In genomic region chr12:24893777-24894468, GRCm38 (mm10) we compare ENCODE assay signal across 8 mouse cellular contexts.
A peak's percentile ranks its signal among the peaks of the same experiment; 100 is the strongest.
DNase-seq lines count a peak whose midpoint lies in the region; ATAC-seq and TF ChIP-seq lines count a peak whose summit lies in the region.

No protein-coding gene starts in this region.

- H3K36me3 ChIP-seq in limb, embryonic 10.5 days = peaks cover 55% of the 10 kb centered on the region
- H3K36me3 ChIP-seq in midbrain, embryonic 12.5 days = peaks cover 16% of the 10 kb centered on the region

- peak overlapping the region; percentile 42 for H3K27ac ChIP-seq in bone marrow, adult 2 months (ENCODE audit: control insufficient read depth, insufficient read depth, low read depth, low read length, poor library complexity)
- peak overlapping the region; percentile 80 for H3K27ac ChIP-seq in limb, embryonic 10.5 days
- peak overlapping the region; percentile 71 for H3K27ac ChIP-seq in midbrain, embryonic 12.5 days (replicated peaks)

- peak overlapping the region; percentile 25; the same call in 1 of the 2 replicates for H3K9ac ChIP-seq in midbrain, embryonic 12.5 days (replicated peaks)

- no peaks in the 10 kb centered on the region for H3K9me3 ChIP-seq in limb, embryonic 10.5 days (replicated peaks)
- H3K9me3 ChIP-seq in midbrain, embryonic 12.5 days = no peaks in the 10 kb centered on the region

- peaks cover 7% of the 10 kb centered on the region for H3K4me1 ChIP-seq in bone marrow, adult 2 months (ENCODE audit: control insufficient read depth, insufficient read depth, low read length)
- H3K4me1 ChIP-seq in limb, embryonic 10.5 days = peaks cover 14% of the 10 kb centered on the region
- H3K4me1 ChIP-seq in midbrain, embryonic 12.5 days = peaks cover 16% of the 10 kb centered on the region

- no peaks in the 10 kb centered on the region for H3K27me3 ChIP-seq in limb, embryonic 10.5 days (ENCODE audit: low read depth, poor library complexity, severe bottlenecking)
- H3K27me3 ChIP-seq in midbrain, embryonic 12.5 days = no peaks in the 10 kb centered on the region

- WGBS in bone marrow, adult 2 months = 65% methylated on average over 10 of the region's 10 CpGs
- 47% methylated on average over 10 of the region's 10 CpGs for WGBS in limb, embryonic 10.5 days
- 25% methylated on average over 10 of the region's 10 CpGs for WGBS in midbrain, embryonic 12.5 days

- ATAC-seq in midbrain, embryonic 12.5 days (ENCODE audit: low FRiP score, low read depth) = peak; percentile 76

- TF ChIP-seq POLR2A in bone marrow, adult 2 months (IDR thresholded peaks at IDR 0.05; ENCODE audit: borderline replicate concordance, control insufficient read depth, low read depth, low read length) = no peak

- H3K4me3 ChIP-seq in bone marrow, adult 2 months (replicated peaks; ENCODE audit: control insufficient read depth, low read depth, low read length) = no peak overlapping the region
- no peak overlapping the region for H3K4me3 ChIP-seq in limb, embryonic 10.5 days
- H3K4me3 ChIP-seq in midbrain, embryonic 12.5 days = no peak overlapping the region

- peak overlapping the region; percentile 8; the same call in 1 of the 2 replicates for H3K4me2 ChIP-seq in midbrain, embryonic 12.5 days (replicated peaks)

- TF ChIP-seq CTCF in bone marrow, adult 2 months (IDR thresholded peaks at IDR 0.05; ENCODE audit: control insufficient read depth, insufficient read depth, low read length) = no peak

- DNase-seq in embryo, embryonic 10.5 days (ENCODE audit: low spot score) = peak; percentile 76
- peak; percentile 5 for DNase-seq in heart, adult 8-10 months (ENCODE audit: low spot score)
- DNase-seq in kidney, adult 8-10 months = peak; percentile 58 to 77
- DNase-seq in limb, embryonic 10.5 days (ENCODE audit: low spot score) = peak; percentile 56
- DNase-seq in testis, postnatal 10 days (ENCODE audit: low spot score) = peak; percentile 76
- no peak for DNase-seq in MN1 (ENCODE audit: low spot score)
